Mouse (Mus musculus) urinary bladder, adult 18-20 months (tissue): ENCODE results near the gene Angptl6.

ENCODE experiments used
- DNase-seq, 2 experiments: peaks; one replicate each; pipeline ENCODE4 v3.0.0; 2022; ENCODE audit warnings: low spot score in 2 of 2, mixed read lengths in 2 of 2

Gene Angptl6

DNA sequence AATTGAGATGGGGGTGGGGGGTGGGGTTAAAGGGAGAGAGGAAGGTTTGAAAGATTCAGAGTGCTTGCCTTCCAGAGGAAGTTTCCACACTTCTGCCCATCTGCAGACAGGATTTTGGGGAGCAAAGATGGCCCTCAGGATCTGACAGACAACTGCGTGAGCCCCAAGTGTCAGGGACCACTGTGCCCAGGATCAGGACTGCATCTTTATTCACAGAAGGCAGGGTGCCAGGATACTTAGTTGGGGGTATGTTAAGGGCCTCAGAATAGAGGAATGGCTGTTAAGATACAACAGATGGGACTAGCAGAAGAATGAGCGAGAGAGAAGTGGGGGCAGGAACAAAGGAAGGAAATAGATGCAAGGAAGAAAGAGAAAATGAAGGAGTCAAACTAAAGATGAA, 7.0 kb upstream of the Angptl6 start:
- DNase-seq, result no peak

GRCm38 (mm10) chr9:20878710-20879065, 839 bp downstream of the Angptl6 start:
- no peak for DNase-seq

GRCm38 (mm10) chr9:20878041-20878709, 1.4 kb downstream of the Angptl6 start:
- peak; percentile 99 for DNase-seq

DNA sequence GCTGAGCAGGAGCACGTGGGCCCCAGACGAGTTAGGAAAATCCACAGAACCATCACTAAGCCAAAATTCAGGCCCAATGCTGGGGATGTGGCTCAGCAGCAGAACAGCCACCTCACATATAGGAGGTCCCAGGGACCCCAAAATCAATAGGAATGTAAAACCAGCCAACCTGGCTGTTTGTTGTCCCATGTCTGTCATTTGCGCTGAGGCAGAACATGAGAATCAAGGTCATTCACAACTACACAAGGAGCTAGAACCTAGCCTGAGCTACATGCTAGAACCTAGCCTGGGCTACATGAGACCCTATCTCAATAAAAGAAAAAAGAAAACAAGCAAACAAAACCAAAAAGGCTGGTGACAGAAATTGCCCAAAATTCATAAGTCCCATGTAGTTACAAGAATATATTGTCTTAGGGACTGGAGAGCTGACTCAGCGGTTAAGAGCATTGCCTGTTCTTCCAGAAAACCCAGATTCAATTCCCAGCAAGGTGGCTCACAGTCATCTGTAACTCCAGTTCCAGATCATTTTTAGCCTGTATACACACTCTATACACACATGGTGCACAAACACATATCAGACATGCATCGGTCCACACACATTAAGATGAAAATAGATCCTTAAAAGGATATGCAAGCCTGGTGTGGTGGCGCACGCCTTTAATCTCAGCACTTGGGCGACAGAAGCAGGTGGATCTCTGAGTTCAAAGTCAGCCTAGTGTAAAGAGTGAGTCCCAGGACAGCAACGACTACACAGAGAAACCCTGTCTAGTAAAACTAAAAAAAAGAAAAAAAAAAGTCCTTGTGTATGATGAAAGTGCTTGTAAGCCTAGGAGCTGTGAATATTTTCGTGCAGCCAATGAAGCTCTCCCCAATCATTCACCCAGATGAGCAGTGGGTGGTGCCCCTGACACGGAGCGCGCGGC, 2.1 kb downstream of the Angptl6 start:
- DNase-seq, result no peak

GRCm38 (mm10) chr9:20876318-20877117, 3.0 kb downstream of the Angptl6 start:
- DNase-seq, result no peak

GRCm38 (mm10) chr9:20875021-20875790, 4.3 kb downstream of the Angptl6 start:
- DNase-seq, result no peak

DNA sequence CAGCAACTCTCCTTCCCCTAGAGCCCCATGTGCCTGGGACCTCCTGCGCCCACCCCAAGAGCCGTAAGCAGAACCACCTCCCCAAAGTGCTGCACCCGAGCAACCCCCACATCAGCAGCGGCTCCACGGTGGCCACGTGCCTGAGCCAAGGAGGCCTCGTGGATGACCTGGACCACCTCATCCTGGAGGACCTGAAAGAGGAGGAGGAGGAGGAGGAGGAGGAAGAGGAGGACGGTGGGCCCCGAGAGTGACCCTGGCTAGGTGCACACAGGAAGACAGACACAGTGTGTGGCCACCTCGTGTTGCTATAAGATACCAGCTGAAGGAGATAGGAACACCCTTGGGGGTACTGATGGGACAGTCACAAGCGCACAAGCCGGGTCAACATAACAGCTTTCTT, 6.0 kb downstream of the Angptl6 start:
- DNase-seq, result no peak

DNA sequence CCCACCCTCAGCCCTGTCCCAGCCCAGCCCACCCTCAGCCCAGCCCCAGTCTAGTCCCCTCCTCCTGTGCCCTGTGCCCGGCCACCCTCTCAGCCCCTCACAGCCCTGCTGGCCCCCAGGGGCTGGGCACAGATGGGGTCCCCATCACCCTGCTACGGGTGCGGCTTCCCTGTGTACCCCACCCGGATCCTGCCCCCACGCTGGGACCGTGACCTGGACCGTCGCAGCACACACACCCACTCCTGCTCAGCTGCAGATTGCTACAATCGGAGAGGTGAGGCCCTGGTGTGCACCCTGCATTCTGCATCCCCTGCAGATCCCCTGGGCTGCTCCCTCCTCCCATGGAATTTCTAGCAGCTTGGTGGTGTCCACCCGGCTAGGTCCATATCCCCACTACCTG, 6.5 kb downstream of the Angptl6 start:
- DNase-seq, result no peak

DNA sequence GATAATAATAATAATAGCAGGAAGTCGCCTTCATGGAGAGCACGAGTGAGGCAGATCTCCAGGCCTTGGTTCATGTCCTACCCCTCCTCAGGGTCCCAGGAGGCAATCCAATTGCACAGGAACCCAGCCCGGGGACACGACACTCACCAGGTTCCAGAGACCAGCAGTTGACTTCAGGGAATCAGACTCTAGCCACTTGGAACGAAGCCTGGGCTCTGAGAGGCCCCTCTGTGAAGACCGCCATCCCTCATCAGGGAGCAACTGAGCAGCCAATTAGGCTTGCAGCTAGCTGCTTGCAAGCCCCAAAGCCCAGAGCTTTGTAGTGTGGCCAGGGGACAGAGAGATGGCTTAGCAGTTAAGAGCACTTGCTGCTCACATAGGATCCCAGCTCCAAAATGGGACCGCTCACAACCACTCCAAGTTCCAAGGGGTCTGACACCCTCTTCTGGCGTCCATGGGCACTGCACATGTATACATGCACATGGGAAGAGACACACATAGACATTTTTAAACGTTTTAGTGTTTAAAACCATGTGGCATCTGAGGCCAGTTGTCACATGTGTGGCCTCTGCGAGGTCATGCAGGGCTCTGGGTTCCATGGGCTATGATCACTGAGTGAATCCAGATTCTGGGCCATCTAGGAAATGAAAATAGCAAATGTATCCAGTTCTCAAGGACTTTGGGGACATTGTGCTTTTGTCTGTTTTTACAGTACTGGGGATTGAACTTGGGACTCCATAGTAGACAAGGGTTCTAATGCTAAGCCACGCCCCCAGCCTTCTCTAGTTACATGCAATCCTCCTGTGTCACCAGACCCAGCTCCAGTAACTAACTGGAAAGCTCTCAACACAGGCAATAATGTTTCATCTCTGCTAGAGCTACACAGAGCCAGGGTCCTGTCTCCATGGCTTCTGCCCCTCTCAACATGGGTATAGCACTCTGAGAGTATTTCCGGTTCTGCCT, 9.0 kb downstream of the Angptl6 start:
- no peak for DNase-seq

DNA sequence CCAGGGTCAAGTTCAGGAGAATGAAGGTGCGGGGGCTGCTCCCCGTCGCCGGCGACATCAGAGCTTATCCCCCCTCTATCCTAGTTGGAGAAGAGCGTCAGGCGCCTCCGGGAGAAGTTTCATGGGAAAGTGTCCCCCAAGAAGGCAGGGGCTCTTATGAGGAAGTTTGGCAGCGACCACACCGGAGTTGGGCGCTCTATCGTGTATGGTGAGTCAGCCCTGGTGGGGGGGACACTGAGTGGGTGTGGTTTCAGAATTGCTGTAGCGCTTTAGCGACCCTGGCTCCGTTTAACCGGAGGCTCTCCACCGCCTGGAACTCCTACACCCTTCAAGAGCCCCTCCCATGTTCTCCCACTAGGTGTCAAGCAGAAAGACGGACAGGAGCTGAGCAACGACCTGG, 10.3 kb downstream of the Angptl6 start:
- no peak for DNase-seq

DNA sequence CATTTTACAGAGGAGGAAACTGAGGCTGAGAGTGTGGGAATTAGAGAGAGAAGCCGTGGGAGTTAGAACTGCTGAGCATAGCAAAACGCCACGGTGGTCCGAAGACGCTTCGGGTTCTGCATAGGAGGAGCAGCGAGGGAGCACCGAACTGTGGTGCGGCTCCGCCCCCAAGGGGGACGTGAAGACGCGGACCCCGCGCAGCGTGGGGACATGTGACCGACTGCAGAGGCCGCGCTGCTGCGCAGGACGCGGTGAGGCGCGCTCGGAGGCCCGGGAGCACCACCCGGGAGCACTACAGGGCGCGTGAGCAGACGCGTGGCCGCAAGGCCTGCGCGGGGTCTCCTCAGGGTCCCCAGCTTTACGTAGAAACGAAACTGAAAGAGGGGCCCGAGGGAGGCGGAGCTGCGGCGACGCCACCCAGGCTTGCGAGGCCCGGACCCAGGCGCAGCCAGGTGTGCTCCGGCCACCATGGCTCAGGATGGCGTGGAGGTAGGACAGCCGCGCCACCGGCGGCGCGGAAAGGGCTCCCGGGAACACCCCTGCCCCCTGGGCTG, 11.0 kb downstream of the Angptl6 start, which contains the start of gene A230050P20Rik:
Gene A230050P20Rik, plus strand, starts transcription at position 195 of the 554 bp plus-strand sequence.
- peak in 1 of 2 experiments; percentile 50 for DNase-seq

DNA sequence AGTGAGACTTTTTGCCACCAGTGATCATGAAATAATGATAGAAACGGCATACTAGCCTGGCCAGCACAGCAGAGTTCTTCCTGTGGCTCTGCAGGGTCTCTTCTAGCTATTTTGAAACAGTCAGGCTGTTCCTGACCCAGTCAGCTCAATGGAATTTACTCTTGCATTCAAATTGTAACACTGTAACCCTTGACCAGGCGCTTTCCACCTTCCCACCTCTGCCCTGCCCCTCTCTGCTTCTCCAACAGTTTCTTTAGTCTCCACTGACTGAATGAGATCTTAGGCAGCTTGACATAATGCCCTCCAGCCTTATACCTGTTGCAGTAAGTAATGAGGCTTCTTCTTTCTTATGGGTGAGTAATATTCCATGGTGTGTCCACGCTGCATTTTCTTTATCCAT, 12.6 kb downstream of the Angptl6 start:
- DNase-seq, result no peak

DNA sequence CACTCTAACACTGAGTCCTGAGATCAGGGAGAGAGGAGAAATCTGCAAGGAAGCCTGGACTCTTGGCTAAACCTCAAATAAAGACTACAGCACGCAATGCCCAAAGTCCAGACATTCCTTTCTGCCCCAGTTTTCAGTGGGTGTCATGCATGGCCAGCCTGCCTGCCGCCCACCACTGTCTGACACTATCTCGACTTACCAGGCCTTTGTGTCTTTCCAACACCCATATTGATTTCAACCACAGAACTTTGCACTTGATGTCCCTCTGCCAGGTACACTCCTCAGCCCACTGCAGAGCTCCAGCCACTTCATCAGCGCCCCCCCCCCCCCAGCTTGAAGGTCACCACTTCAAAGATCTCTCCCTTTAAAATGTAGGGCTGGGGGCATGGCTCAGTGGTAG, 17.3 kb downstream of the Angptl6 start:
- no peak for DNase-seq

- no peak for DNase-seq
These were observed 17.7 kb downstream of the Angptl6 start for GRCm38 (mm10) chr9:20861821-20862220.

GRCm38 (mm10) chr9:20859926-20860325, 19.6 kb downstream of the Angptl6 start:
- no peak for DNase-seq

DNA sequence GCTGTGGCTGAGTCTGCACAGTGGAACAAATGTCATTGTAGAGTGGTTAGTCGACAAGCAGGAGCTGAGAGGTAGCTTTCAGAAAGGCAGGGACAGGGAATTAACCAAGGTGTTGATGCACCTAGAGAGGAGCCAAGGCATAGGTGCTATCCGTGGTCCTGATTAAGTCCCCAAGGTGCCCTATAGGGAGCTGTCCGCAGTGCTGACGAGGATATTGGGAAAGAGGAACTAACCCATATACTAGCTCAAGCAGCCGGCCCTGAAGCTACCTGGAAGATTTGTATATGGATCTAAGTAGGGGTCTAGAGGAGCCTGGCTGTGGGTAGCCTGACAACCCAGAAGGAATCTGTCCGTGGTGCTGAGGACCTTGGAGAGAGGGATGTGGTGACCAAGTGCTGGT, 22.4 kb downstream of the Angptl6 start:
- DNase-seq, result no peak

- no peak for DNase-seq
These were observed 29.3 kb downstream of the Angptl6 start for GRCm38 (mm10) chr9:20850179-20850578.

DNA sequence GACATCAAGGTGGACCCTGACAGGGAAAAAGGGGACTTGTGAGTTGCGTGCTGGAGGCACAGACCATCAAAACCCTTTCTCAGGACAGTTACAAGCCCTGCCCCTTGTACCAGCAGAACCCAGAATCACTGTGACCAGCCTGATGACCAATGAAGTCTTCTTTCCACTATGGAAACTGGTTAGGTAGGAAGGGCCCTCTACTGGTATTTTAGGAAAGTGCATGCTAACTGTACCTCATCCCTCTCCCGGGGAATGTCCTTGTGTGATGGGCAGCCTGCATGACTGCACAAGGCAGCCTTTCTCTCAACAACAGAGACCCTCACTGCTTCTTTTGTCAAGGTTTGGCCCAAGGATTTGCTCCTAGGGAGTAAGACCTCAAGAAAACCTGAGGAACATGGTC, 36.9 kb downstream of the Angptl6 start:
- DNase-seq, result no peak

GRCm38 (mm10) chr9:20842211-20842610, 37.3 kb downstream of the Angptl6 start:
- no peak for DNase-seq

DNA sequence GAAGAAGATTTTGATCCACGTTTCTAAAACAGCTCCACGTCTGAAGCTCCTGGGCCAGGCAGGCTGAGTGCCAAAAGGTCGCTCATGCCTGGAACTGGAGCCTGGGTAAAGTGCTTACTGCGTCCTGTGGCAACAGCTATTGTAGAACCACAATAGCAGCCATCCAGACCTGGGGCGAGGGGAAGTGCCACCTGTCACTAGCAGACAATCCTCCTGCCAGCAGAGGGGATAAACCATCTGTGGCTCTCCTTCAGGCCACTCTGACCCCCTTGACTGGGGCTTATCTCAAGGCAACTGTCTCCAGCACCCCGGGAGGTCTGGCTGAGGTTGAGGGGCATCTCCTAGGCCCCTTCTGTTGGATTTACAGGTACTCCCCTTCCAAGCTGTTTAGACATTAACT, 40.6 kb downstream of the Angptl6 start:
- DNase-seq, result no peak
